Mouse (Mus musculus) liver, postnatal 0 days (tissue): ENCODE measurements around the gene Haus7. TPM values are rescaled to one million over a fixed set of nuclear protein-coding genes. Genes with fewer than 3 reads are reported as not detected.

Source experiments
- ATAC-seq: fragments of 200-750 bp; cut with Nextera tagmentation; 2 replicates; pipeline ENCODE4 v1.8.0; 2017; ENCODE audit warnings: mild to moderate bottlenecking, moderate library complexity
- DNase-seq: peaks from one replicate; pipeline ENCODE4 v3.0.0-alpha.2; 2016
- H3K27ac ChIP-seq: fragments of 300-500 bp; sonication (generic); 2 replicates; pipeline ENCODE4 v1.5.1; 2014; ENCODE audit warnings: antibody characterized with exemption, moderate library complexity, mild to moderate bottlenecking, low read depth
- H3K27me3 ChIP-seq: fragments of 300-500 bp; sonication (generic); 2 replicates; pipeline ENCODE4 v1.6.1; 2014; ENCODE audit warnings: low read length, control low read depth, mixed read lengths; ENCODE audit not compliant: insufficient read depth
- H3K36me3 ChIP-seq: fragments of 300-500 bp; sonication (generic); replicated peaks from 2 replicates; pipeline ENCODE4 v1.6.1; 2014; ENCODE audit warnings: mild to moderate bottlenecking, control low read depth, low read length, moderate library complexity, mixed read lengths; ENCODE audit not compliant: insufficient read depth
- H3K4me1 ChIP-seq: fragments of 300-500 bp; sonication (generic); 2 replicates; pipeline ENCODE4 v1.6.1; 2014; ENCODE audit warnings: antibody characterized with exemption, mild to moderate bottlenecking, control low read depth; ENCODE audit not compliant: insufficient read depth
- H3K4me2 ChIP-seq: fragments of 300-500 bp; sonication (generic); 2 replicates; pipeline ENCODE4 v1.6.1; 2014; ENCODE audit warnings: low read depth, mild to moderate bottlenecking, low read length, moderate library complexity, mixed read lengths
- H3K4me3 ChIP-seq: fragments of 300-500 bp; sonication (generic); 2 replicates; pipeline ENCODE4 v1.5.1; 2014; ENCODE audit warnings: low read depth, low read length
- H3K9ac ChIP-seq: fragments of 300-500 bp; sonication (generic); replicated peaks from 2 replicates; pipeline ENCODE4 v1.6.1; 2014; ENCODE audit warnings: mild to moderate bottlenecking, moderate library complexity
- H3K9me3 ChIP-seq: fragments of 300-500 bp; sonication (generic); 2 replicates; pipeline ENCODE4 v1.6.1; 2016; ENCODE audit warnings: mild to moderate bottlenecking, control low read depth, low read length, mixed read lengths
- CTCF ChIP-seq: sonication (generic); IDR thresholded peaks from 2 replicates; pipeline ENCODE4 v1.5.1; 2016; ENCODE audit warnings: antibody characterized with exemption, low read depth
- EP300 ChIP-seq: IDR thresholded peaks from 2 replicates; pipeline ENCODE4 v1.6.1; 2016; ENCODE audit warnings: antibody characterized with exemption, low read depth, mild to moderate bottlenecking
- WGBS: fragments of 180-500 bp; shearing (Covaris S2); extraction: QIAGEN DNeasy Blood & Tissue Kit; methylation state at CpG from one replicate; pipeline ENCODE4 v1.1.7; 2014; ENCODE audit not compliant: insufficient replicate concordance; 5-methylcytosine and 5-hydroxymethylcytosine counted together
- polyA plus RNA-seq: library from polyadenylated mRNA; unstranded; fragments of >200 nt; fragmentation: Nextera tagmentation; extraction: Ambion mirVana; gene quantifications from 2 replicates; pipeline ENCODE4 v1.2.1, GENCODE M21; 2015

The Haus7 gene
- polyA plus RNA-seq, 1 experiment from 2014 or later = 25.3 TPM

- no peaks in the 10 kb centered on the region; the same call in 1 of the 2 replicates for H3K36me3 ChIP-seq
- no peak overlapping the region for H3K4me3 ChIP-seq
- no peak overlapping the region for H3K9ac ChIP-seq
- 26% methylated on average over 2 of the region's 2 CpGs for WGBS
- no peaks in the 10 kb centered on the region for H3K27me3 ChIP-seq
- no peaks in the 10 kb centered on the region for H3K4me1 ChIP-seq
- TF ChIP-seq EP300 (no peak), CTCF (peak; percentile 74)
- no peak for ATAC-seq
- H3K9me3 ChIP-seq = no peaks in the 10 kb centered on the region
- no peak overlapping the region for H3K4me2 ChIP-seq
- peak; percentile 63 for DNase-seq
- H3K27ac ChIP-seq = no peak overlapping the region
These were observed 6.9 kb downstream of the Haus7 start for GRCm38 (mm10) chrX:73451949-73452348.

DNA sequence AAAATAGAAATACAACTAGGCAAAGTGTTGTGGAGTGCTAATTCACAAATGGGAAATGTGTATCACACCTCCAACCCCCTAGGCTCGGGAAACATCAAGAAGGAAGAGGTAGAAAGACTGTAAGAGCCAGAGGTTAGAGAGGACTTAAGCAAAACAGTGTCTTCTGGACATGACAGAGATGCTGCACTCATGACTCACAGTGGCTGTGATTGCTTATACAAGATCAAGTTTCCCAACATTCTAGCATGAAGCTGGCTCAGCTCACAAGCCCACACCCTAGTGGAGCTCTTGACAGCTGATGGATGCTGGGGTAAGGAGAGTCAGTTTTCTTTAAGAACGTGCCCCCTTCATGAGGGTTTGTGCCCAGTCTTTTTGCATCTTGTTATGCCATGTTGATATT is 17.4 kb downstream of the Haus7 start:
- H3K9me3 ChIP-seq = no peaks in the 10 kb centered on the region
- no peak for DNase-seq
- ATAC-seq = no peak

DNA sequence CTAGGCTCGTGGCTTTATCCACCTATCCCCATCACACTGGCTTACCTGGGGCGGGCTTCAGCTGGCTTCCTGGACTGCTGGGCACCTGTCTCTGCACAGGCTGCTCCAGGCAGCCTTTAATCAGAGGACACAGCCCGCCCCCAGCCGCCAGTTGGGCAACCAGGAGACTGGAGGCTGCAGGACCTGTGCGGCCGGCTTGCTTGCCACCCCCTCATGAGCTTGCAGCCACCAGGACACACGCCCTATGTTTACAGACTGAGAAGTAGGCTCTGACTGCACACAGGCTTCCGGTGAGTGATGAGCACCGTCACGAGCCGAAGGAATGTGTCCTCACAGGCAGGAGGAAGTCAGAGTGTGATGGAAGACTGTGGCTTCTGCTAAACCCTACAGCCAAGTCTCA is 23.6 kb downstream of the Haus7 start, which contains the start of gene Trex2:
Gene Trex2 (minus strand): TSS at position 93 of the 400 bp plus-strand sequence.
- ATAC-seq = peak; percentile 29; the same call in 1 of the 2 replicates
- Histone ChIP-seq H3K27ac (no peak within 1 kb of the TSS), H3K4me3 (no peak within 1 kb of the TSS), H3K36me3 (no peaks in the 10 kb centered on the region), H3K4me2 (no peak within 1 kb of the TSS), H3K9ac (no peak within 1 kb of the TSS), H3K4me1 (no peaks in the 10 kb centered on the region), H3K9me3 (no peaks in the 10 kb centered on the region), H3K27me3 (no peaks in the 10 kb centered on the region; the same call in 1 of the 2 replicates)
- DNase-seq = no peak
- WGBS = 55% methylated on average over 11 of the region's 11 CpGs
- TF ChIP-seq CTCF = no peak
- no peak for TF ChIP-seq EP300

More for the DNA sequence above, 17.4 kb downstream of the Haus7 start:
- Histone ChIP-seq H3K27ac (no peak overlapping the region), H3K4me3 (no peak overlapping the region), H3K36me3 (peaks cover 2% of the 10 kb centered on the region; the same call in 1 of the 2 replicates), H3K4me2 (no peak overlapping the region), H3K4me1 (no peaks in the 10 kb centered on the region), H3K9ac (no peak overlapping the region), H3K27me3 (no peaks in the 10 kb centered on the region)
- no peak for TF ChIP-seq EP300
- TF ChIP-seq CTCF = no peak
- WGBS = 61% methylated on average over 2 of the region's 2 CpGs

DNA sequence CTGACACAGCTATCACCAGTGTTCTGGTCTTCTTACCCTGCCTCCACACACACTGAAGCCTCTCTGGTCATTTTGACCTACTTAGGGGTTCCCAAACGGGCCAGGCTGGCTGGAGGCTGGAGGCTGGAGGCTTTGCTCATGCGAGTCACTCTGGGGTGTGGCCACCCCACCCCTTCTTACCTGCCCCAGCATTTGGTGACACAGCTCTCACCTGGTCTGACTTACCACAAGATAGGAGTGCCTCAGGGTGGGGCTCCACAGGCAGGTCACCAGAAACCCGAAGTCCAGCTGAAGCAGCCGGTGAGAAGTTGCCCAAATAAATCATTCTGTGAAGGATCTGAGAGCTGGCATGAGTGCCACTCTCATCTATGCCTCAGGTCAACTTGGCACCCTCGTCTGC is 26.0 kb downstream of the Haus7 start:
- Histone ChIP-seq H3K36me3 (no peaks in the 10 kb centered on the region), H3K4me2 (no peak overlapping the region), H3K9ac (no peak overlapping the region), H3K9me3 (no peaks in the 10 kb centered on the region), H3K27me3 (no peaks in the 10 kb centered on the region; the same call in 1 of the 2 replicates), H3K4me3 (no peak overlapping the region), H3K27ac (no peak overlapping the region), H3K4me1 (no peaks in the 10 kb centered on the region)
- ATAC-seq (no peak), DNase-seq (no peak)
- no peak for TF ChIP-seq EP300
- TF ChIP-seq CTCF = no peak
- WGBS = 68% methylated on average over 5 of the region's 5 CpGs

DNA sequence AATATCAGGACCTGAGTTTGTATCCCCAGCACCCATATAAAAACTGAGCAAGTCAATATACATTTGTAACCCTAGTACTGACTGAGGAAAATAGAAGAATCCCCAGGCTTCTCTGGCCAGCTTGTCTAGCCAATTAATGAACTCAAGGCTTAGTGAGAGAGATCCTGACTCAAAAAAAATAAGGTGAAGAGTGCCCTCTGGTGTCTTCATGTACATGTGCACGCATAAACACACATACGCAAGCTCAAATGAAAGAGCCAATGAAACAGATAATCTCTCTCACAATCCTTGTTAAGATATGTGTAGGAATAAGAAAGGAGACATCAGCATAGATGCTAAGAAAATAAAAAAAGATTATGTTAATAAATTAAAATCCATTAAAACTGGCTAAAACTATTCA is 28.8 kb downstream of the Haus7 start:
- DNase-seq (no peak), ATAC-seq (no peak)
- Histone ChIP-seq H3K4me1 (no peaks in the 10 kb centered on the region), H3K9me3 (no peaks in the 10 kb centered on the region), H3K4me2 (no peak overlapping the region), H3K4me3 (no peak overlapping the region), H3K36me3 (no peaks in the 10 kb centered on the region), H3K27ac (no peak overlapping the region), H3K27me3 (no peaks in the 10 kb centered on the region; the same call in 1 of the 2 replicates), H3K9ac (no peak overlapping the region)
- WGBS = 80% methylated on average over 2 of the region's 2 CpGs
- no peak for TF ChIP-seq EP300
- peak; percentile 46 for TF ChIP-seq CTCF

GRCm38 (mm10) chrX:73412767-73413166 is 46.1 kb downstream of the Haus7 start:
- TF ChIP-seq CTCF (0 out of 2 replicates have a peak, but pooled peaks have one; percentile 1), EP300 (no peak)
- H3K27me3 ChIP-seq = peaks cover 7% of the 10 kb centered on the region; the same call in 1 of the 2 replicates
- no peaks in the 10 kb centered on the region for H3K4me1 ChIP-seq
- ATAC-seq (no peak), DNase-seq (no peak)
- H3K36me3 ChIP-seq = no peaks in the 10 kb centered on the region
- H3K9ac ChIP-seq = no peak overlapping the region
- 15% methylated on average over 1 of the region's 1 CpGs for WGBS
- H3K4me3 ChIP-seq = no peak overlapping the region
- H3K27ac ChIP-seq = no peak overlapping the region
- H3K9me3 ChIP-seq = no peaks in the 10 kb centered on the region
- H3K4me2 ChIP-seq = no peak overlapping the region
